Mouse (Mus musculus) midbrain, embryonic 14.5 days (tissue): ENCODE data around the gene Bcat1. TPM values are rescaled to one million over a fixed set of nuclear protein-coding genes. Genes with fewer than 3 reads are reported as not detected.
"Not testable (repeated sequence)": the region's sequence is repeated elsewhere in the genome, so short reads cannot be mapped to it uniquely, and the experiment has no call there.

ENCODE experiments used
- ATAC-seq: fragments of 200-750 bp; cut with Nextera tagmentation; 2 replicates; pipeline ENCODE4 v1.8.0; 2017; ENCODE audit warnings: moderate number of reproducible peaks, moderate library complexity; ENCODE audit not compliant: low FRiP score, low TSS enrichment
- DNase-seq: peaks from one replicate; pipeline ENCODE4 v3.0.0-alpha.2; 2015
- H3K27ac ChIP-seq: fragments of 300-500 bp; sonication (generic); replicated peaks from 2 replicates; pipeline ENCODE4 v1.5.1; 2014; ENCODE audit warnings: mild to moderate bottlenecking, low read depth, low read length, moderate library complexity
- H3K27me3 ChIP-seq: fragments of 300-500 bp; sonication (generic); 2 replicates; pipeline ENCODE4 v1.6.1; 2014; ENCODE audit warnings: low read length, control low read depth, mixed read lengths; ENCODE audit not compliant: control insufficient read depth, insufficient read depth
- H3K36me3 ChIP-seq: fragments of 300-500 bp; sonication (generic); 2 replicates; pipeline ENCODE4 v1.6.1; 2014; ENCODE audit warnings: low read length, control low read depth; ENCODE audit not compliant: control insufficient read depth, insufficient read depth
- H3K4me1 ChIP-seq: fragments of 300-500 bp; sonication (generic); 2 replicates; pipeline ENCODE4 v1.6.1; 2014; ENCODE audit warnings: mild to moderate bottlenecking, antibody characterized with exemption, low read length, control low read depth; ENCODE audit not compliant: control insufficient read depth, insufficient read depth
- H3K4me2 ChIP-seq: fragments of 300-500 bp; sonication (generic); 2 replicates; pipeline ENCODE4 v1.6.1; 2014; ENCODE audit warnings: mild to moderate bottlenecking, low read length, moderate library complexity
- H3K4me3 ChIP-seq: fragments of 300-500 bp; sonication (generic); replicated peaks from 2 replicates; pipeline ENCODE4 v1.5.1; 2014; ENCODE audit warnings: low read depth, low read length
- H3K9ac ChIP-seq: fragments of 300-500 bp; sonication (generic); replicated peaks from 2 replicates; pipeline ENCODE4 v1.6.1; 2014; ENCODE audit warnings: mild to moderate bottlenecking, low read length, moderate library complexity
- H3K9me3 ChIP-seq: fragments of 300-500 bp; sonication (generic); 2 replicates; pipeline ENCODE4 v1.6.1; 2016; ENCODE audit warnings: low read length, control low read depth, mixed read lengths; ENCODE audit not compliant: control insufficient read depth
- WGBS: fragments of 180-500 bp; shearing (Covaris S2); extraction: QIAGEN DNeasy Blood & Tissue Kit; methylation state at CpG from one replicate; pipeline ENCODE4 v1.1.7; 2014; 5-methylcytosine and 5-hydroxymethylcytosine counted together
- polyA plus RNA-seq: library from polyadenylated mRNA; unstranded; fragments of >200 nt; fragmentation: Nextera tagmentation; extraction: Ambion mirVana; gene quantifications from 2 replicates; pipeline ENCODE4 v1.2.1, GENCODE M21; 2014

Gene Bcat1
- polyA plus RNA-seq, 1 experiment from 2014 or later = 117 TPM

- ATAC-seq (no peak), DNase-seq (no peak)
These were observed 28.4 kb upstream of the Bcat1 start for GRCm38 (mm10) chr6:145104241-145104939.

GRCm38 (mm10) chr6:145100923-145101322 is 24.9 kb upstream of the Bcat1 start:
- no peaks in the 10 kb centered on the region for H3K36me3 ChIP-seq
- no peak for DNase-seq
- ATAC-seq = no peak
- 77% methylated on average over 9 of the region's 9 CpGs for WGBS
- no peak overlapping the region for H3K27ac ChIP-seq
- no peak overlapping the region for H3K4me3 ChIP-seq
- no peaks in the 10 kb centered on the region for H3K4me1 ChIP-seq
- H3K27me3 ChIP-seq = no peaks in the 10 kb centered on the region
- no peak overlapping the region for H3K9ac ChIP-seq
- H3K9me3 ChIP-seq = no peaks in the 10 kb centered on the region
- no peak overlapping the region for H3K4me2 ChIP-seq

More at GRCm38 (mm10) chr6:145104241-145104939, 28.4 kb upstream of the Bcat1 start:
- 87% methylated on average over 10 of the region's 10 CpGs for WGBS
- Histone ChIP-seq H3K9me3 (no peaks in the 10 kb centered on the region), H3K36me3 (no peaks in the 10 kb centered on the region), H3K4me1 (no peaks in the 10 kb centered on the region), H3K9ac (no peak overlapping the region), H3K27ac (no peak overlapping the region), H3K4me3 (no peak overlapping the region), H3K27me3 (no peaks in the 10 kb centered on the region), H3K4me2 (no peak overlapping the region)

- ATAC-seq (no peak), DNase-seq (no peak)
- Histone ChIP-seq H3K9ac (no peak overlapping the region), H3K4me3 (no peak overlapping the region), H3K27ac (no peak overlapping the region), H3K36me3 (no peaks in the 10 kb centered on the region), H3K27me3 (no peaks in the 10 kb centered on the region), H3K4me1 (no peaks in the 10 kb centered on the region), H3K9me3 (no peaks in the 10 kb centered on the region), H3K4me2 (no peak overlapping the region)
- WGBS = 81% methylated on average over 4 of the region's 4 CpGs
These were observed 18.4 kb upstream of the Bcat1 start for GRCm38 (mm10) chr6:145094431-145094830.

DNA sequence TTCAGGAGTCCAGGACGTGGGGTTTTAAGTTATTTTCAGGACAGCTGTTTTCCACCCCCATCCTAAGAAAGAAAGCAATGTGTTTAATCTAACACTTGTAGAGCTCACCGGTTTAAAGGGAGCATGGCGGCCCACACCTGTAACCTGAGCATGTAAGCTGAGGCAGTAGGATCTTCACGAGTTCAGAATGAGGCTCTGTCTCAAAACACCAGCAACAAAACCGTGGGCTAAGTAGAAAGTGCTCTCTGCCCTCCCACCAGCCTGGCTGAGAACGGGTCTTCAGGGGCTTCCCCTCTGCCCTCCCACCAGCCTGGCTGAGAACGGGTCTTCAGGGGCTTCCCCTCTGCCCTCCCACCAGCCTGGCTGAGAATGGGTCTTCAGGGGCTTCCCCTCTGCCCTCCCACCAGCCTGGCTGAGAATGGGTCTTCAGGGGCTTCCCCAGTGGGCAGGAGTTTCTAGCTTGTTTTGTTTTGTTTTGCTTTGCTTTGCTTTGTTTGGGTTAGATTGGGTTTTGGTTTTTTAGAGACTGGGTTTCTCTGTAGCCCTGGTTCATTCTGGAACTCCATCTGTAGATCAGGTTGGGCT is 17.1 kb upstream of the Bcat1 start:
- not testable (repeated sequence) for H3K4me2 ChIP-seq, ATAC-seq, H3K9me3 ChIP-seq, H3K4me3 ChIP-seq, DNase-seq, H3K27ac ChIP-seq, H3K27me3 ChIP-seq, H3K36me3 ChIP-seq, H3K4me1 ChIP-seq, H3K9ac ChIP-seq
- WGBS = 68% methylated on average over 7 of the region's 7 CpGs

DNA sequence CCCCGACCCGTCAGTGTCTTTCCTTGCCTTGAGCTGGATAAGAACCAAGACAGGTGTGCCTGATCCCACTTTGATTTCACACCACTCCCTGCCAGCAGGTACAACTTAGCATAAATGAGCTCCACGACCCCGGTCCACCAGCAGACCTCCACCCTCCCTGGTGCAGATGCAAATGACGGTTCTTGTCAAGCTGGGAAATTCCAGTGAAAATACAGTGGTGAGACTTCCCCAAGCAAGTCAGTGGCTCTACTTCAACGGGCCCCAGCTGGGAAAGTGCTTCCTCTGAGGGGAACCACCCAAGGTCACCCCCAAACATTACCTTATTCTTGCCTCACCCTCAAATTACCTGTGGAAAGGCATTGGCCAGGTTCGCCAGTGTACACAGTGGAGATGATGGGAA is 16.0 kb upstream of the Bcat1 start:
- Histone ChIP-seq H3K4me1 (no peaks in the 10 kb centered on the region), H3K9ac (no peak overlapping the region), H3K36me3 (no peaks in the 10 kb centered on the region), H3K4me2 (no peak overlapping the region), H3K27me3 (no peaks in the 10 kb centered on the region), H3K27ac (no peak overlapping the region), H3K9me3 (no peaks in the 10 kb centered on the region), H3K4me3 (no peak overlapping the region)
- 85% methylated on average over 7 of the region's 7 CpGs for WGBS
- no peak for DNase-seq
- no peak for ATAC-seq

- no peak for DNase-seq
- Histone ChIP-seq H3K27me3 (no peaks in the 10 kb centered on the region), H3K4me3 (no peak overlapping the region), H3K9me3 (no peaks in the 10 kb centered on the region), H3K27ac (no peak overlapping the region), H3K36me3 (no peaks in the 10 kb centered on the region), H3K4me2 (no peak overlapping the region), H3K9ac (no peak overlapping the region), H3K4me1 (no peaks in the 10 kb centered on the region)
- ATAC-seq = no peak
- 80% methylated on average over 5 of the region's 5 CpGs for WGBS
These were observed 14.9 kb upstream of the Bcat1 start for GRCm38 (mm10) chr6:145090928-145091327.

GRCm38 (mm10) chr6:145090201-145090863 is 14.3 kb upstream of the Bcat1 start:
- no peaks in the 10 kb centered on the region for H3K9me3 ChIP-seq
- H3K27ac ChIP-seq = no peak overlapping the region
- no peak overlapping the region for H3K4me2 ChIP-seq
- no peak overlapping the region for H3K4me3 ChIP-seq
- DNase-seq (no peak), ATAC-seq (no peak)
- no peaks in the 10 kb centered on the region for H3K4me1 ChIP-seq
- H3K9ac ChIP-seq = no peak overlapping the region
- H3K36me3 ChIP-seq = no peaks in the 10 kb centered on the region
- 53% methylated on average over 6 of the region's 6 CpGs for WGBS
- H3K27me3 ChIP-seq = no peaks in the 10 kb centered on the region

- no peak overlapping the region for H3K9ac ChIP-seq
- H3K27ac ChIP-seq = no peak overlapping the region
- H3K4me3 ChIP-seq = no peak overlapping the region
- ATAC-seq (no peak), DNase-seq (no peak)
- H3K36me3 ChIP-seq = no peaks in the 10 kb centered on the region
- no peaks in the 10 kb centered on the region for H3K4me1 ChIP-seq
- H3K9me3 ChIP-seq = no peaks in the 10 kb centered on the region
- no peaks in the 10 kb centered on the region for H3K27me3 ChIP-seq
- no peak overlapping the region for H3K4me2 ChIP-seq
- 85% methylated on average over 4 of the region's 4 CpGs for WGBS
These were observed 13.4 kb upstream of the Bcat1 start for GRCm38 (mm10) chr6:145089373-145089772.
